Mouse (Mus musculus): Measurements from ENCODE around the gene Tstd1. TPM values are rescaled to one million over a fixed set of nuclear protein-coding genes. Genes with fewer than 3 reads are reported as not detected.

Tstd1 gene
- polyA plus RNA-seq, 1 experiment from 2014 or later, result 9.4 TPM

GRCm38 (mm10) chr1:171419905-171420304, 1.2 kb downstream of the Tstd1 start:
- no peaks in the 10 kb centered on the region for H3K27me3 ChIP-seq
- peaks cover 58% of the 10 kb centered on the region for H3K36me3 ChIP-seq
- no peak overlapping the region for H3K4me3 ChIP-seq
- peak overlapping the region; percentile 36 for H3K27ac ChIP-seq
- 77% methylated on average over 5 of the region's 5 CpGs for WGBS
- no peak overlapping the region for H3K4me2 ChIP-seq (replicated peaks)
- ATAC-seq (ENCODE audit: low FRiP score), result peak; percentile 44
- no peak overlapping the region for H3K9ac ChIP-seq
- no peaks in the 10 kb centered on the region for H3K9me3 ChIP-seq (replicated peaks)
- peaks cover 7% of the 10 kb centered on the region for H3K4me1 ChIP-seq

- H3K4me3 ChIP-seq, result no peak overlapping the region
- ATAC-seq (ENCODE audit: low FRiP score), result no peak
- peaks cover 7% of the 10 kb centered on the region for H3K4me1 ChIP-seq
- peaks cover 33% of the 10 kb centered on the region for H3K36me3 ChIP-seq
- WGBS, result 89% methylated on average over 8 of the region's 8 CpGs
- no peak overlapping the region for H3K4me2 ChIP-seq (replicated peaks)
- H3K9ac ChIP-seq, result no peak overlapping the region
- H3K9me3 ChIP-seq (replicated peaks), result no peaks in the 10 kb centered on the region
- H3K27me3 ChIP-seq, result no peaks in the 10 kb centered on the region
- no peak overlapping the region for H3K27ac ChIP-seq
Observed at GRCm38 (mm10) chr1:171422504-171423095, 3.9 kb downstream of the Tstd1 start.

GRCm38 (mm10) chr1:171424638-171425037, 6.0 kb downstream of the Tstd1 start:
- no peaks in the 10 kb centered on the region for H3K27me3 ChIP-seq
- H3K9me3 ChIP-seq (replicated peaks), result no peaks in the 10 kb centered on the region
- no peak overlapping the region for H3K9ac ChIP-seq
- no peak overlapping the region for H3K27ac ChIP-seq
- 80% methylated on average over 5 of the region's 5 CpGs for WGBS
- peaks cover 14% of the 10 kb centered on the region for H3K36me3 ChIP-seq
- no peak overlapping the region for H3K4me2 ChIP-seq (replicated peaks)
- ATAC-seq (ENCODE audit: low FRiP score), result no peak
- H3K4me1 ChIP-seq, result no peaks in the 10 kb centered on the region
- H3K4me3 ChIP-seq, result no peak overlapping the region

GRCm38 (mm10) chr1:171425126-171425525, 6.5 kb downstream of the Tstd1 start:
- H3K4me1 ChIP-seq, result no peaks in the 10 kb centered on the region
- peaks cover 9% of the 10 kb centered on the region for H3K36me3 ChIP-seq
- H3K4me2 ChIP-seq (replicated peaks), result no peak overlapping the region
- H3K4me3 ChIP-seq, result no peak overlapping the region
- H3K9ac ChIP-seq, result no peak overlapping the region
- no peaks in the 10 kb centered on the region for H3K27me3 ChIP-seq
- H3K27ac ChIP-seq, result no peak overlapping the region
- no peaks in the 10 kb centered on the region for H3K9me3 ChIP-seq (replicated peaks)
- no peak for ATAC-seq (ENCODE audit: low FRiP score)
- 92% methylated on average over 4 of the region's 4 CpGs for WGBS

GRCm38 (mm10) chr1:171432158-171432557, 13.5 kb downstream of the Tstd1 start:
- Histone ChIP-seq H3K9ac (no peak overlapping the region), H3K4me3 (no peak overlapping the region), H3K27ac (no peak overlapping the region), H3K27me3 (peaks cover 11% of the 10 kb centered on the region), H3K36me3 (no peaks in the 10 kb centered on the region), H3K9me3 (replicated peaks) (no peaks in the 10 kb centered on the region), H3K4me2 (replicated peaks) (no peak overlapping the region), H3K4me1 (peaks cover 1% of the 10 kb centered on the region; the same call in 1 of the 2 replicates)
- ATAC-seq (ENCODE audit: low FRiP score), result no peak
- 86% methylated on average over 5 of the region's 5 CpGs for WGBS

- no peaks in the 10 kb centered on the region for H3K9me3 ChIP-seq (replicated peaks)
- H3K4me2 ChIP-seq (replicated peaks), result no peak overlapping the region
- no peak overlapping the region for H3K27ac ChIP-seq
- WGBS, result 59% methylated on average over 7 of the region's 7 CpGs
- peaks cover 41% of the 10 kb centered on the region for H3K27me3 ChIP-seq
- no peaks in the 10 kb centered on the region for H3K36me3 ChIP-seq
- H3K4me1 ChIP-seq, result peaks cover 5% of the 10 kb centered on the region
- H3K4me3 ChIP-seq, result no peak overlapping the region
- H3K9ac ChIP-seq, result no peak overlapping the region
- no peak for ATAC-seq (ENCODE audit: low FRiP score)
Observed at GRCm38 (mm10) chr1:171435288-171435814, 16.7 kb downstream of the Tstd1 start.

GRCm38 (mm10) chr1:171435974-171436373, 17.3 kb downstream of the Tstd1 start:
- H3K4me3 ChIP-seq, result no peak overlapping the region
- H3K27ac ChIP-seq, result no peak overlapping the region
- WGBS, result 77% methylated on average over 1 of the region's 1 CpGs
- no peak overlapping the region for H3K4me2 ChIP-seq (replicated peaks)
- no peak overlapping the region for H3K9ac ChIP-seq
- H3K27me3 ChIP-seq, result peaks cover 41% of the 10 kb centered on the region
- no peak for ATAC-seq (ENCODE audit: low FRiP score)
- H3K4me1 ChIP-seq, result peaks cover 5% of the 10 kb centered on the region
- no peaks in the 10 kb centered on the region for H3K9me3 ChIP-seq (replicated peaks)
- H3K36me3 ChIP-seq, result no peaks in the 10 kb centered on the region

- Histone ChIP-seq H3K36me3 (no peaks in the 10 kb centered on the region), H3K4me2 (replicated peaks) (peak within 1 kb of the TSS; percentile 50), H3K9ac (no peak within 1 kb of the TSS), H3K9me3 (replicated peaks) (no peaks in the 10 kb centered on the region), H3K27ac (no peak within 1 kb of the TSS), H3K4me3 (peak within 1 kb of the TSS; percentile 38), H3K4me1 (peaks cover 5% of the 10 kb centered on the region), H3K27me3 (peaks cover 41% of the 10 kb centered on the region)
- WGBS, result 1% methylated on average over 46 of the region's 46 CpGs
- peak; percentile 51 for ATAC-seq (ENCODE audit: low FRiP score)
Observed at GRCm38 (mm10) chr1:171437264-171438013, 18.8 kb downstream of the Tstd1 start, which contains the start of gene F11r. TSS of gene F11r (plus strand) at chr1:171437535.

- Histone ChIP-seq H3K27ac (no peak overlapping the region), H3K9ac (no peak overlapping the region), H3K4me1 (peaks cover 5% of the 10 kb centered on the region), H3K4me2 (replicated peaks) (peak overlapping the region; percentile 50), H3K27me3 (peaks cover 41% of the 10 kb centered on the region), H3K4me3 (peak overlapping the region; percentile 38), H3K36me3 (no peaks in the 10 kb centered on the region), H3K9me3 (replicated peaks) (no peaks in the 10 kb centered on the region)
- 0 out of 2 replicates have a peak, but pooled peaks have one; percentile 9 for ATAC-seq (ENCODE audit: low FRiP score)
- 7% methylated on average over 18 of the region's 18 CpGs for WGBS
Observed at GRCm38 (mm10) chr1:171438014-171438670, 19.5 kb downstream of the Tstd1 start.

GRCm38 (mm10) chr1:171439072-171439471, 20.4 kb downstream of the Tstd1 start:
- H3K9me3 ChIP-seq (replicated peaks), result peaks cover 6% of the 10 kb centered on the region
- 53% methylated on average over 8 of the region's 8 CpGs for WGBS
- H3K27ac ChIP-seq, result no peak overlapping the region
- H3K36me3 ChIP-seq, result no peaks in the 10 kb centered on the region
- no peak overlapping the region for H3K9ac ChIP-seq
- H3K4me2 ChIP-seq (replicated peaks), result peak overlapping the region; percentile 50; the same call in 1 of the 2 replicates
- peaks cover 41% of the 10 kb centered on the region for H3K27me3 ChIP-seq
- H3K4me1 ChIP-seq, result peaks cover 5% of the 10 kb centered on the region
- ATAC-seq (ENCODE audit: low FRiP score), result no peak
- H3K4me3 ChIP-seq, result 0 out of 2 replicates have a peak overlapping the region, but pooled peaks have one; percentile 38

- peaks cover 5% of the 10 kb centered on the region for H3K4me1 ChIP-seq
- ATAC-seq (ENCODE audit: low FRiP score), result no peak
- no peaks in the 10 kb centered on the region for H3K36me3 ChIP-seq
- H3K27ac ChIP-seq, result no peak overlapping the region
- H3K27me3 ChIP-seq, result peaks cover 41% of the 10 kb centered on the region
- no peak overlapping the region for H3K4me2 ChIP-seq (replicated peaks)
- no peak overlapping the region for H3K9ac ChIP-seq
- H3K9me3 ChIP-seq (replicated peaks), result peaks cover 9% of the 10 kb centered on the region
- WGBS, result 55% methylated on average over 9 of the region's 9 CpGs
- no peak overlapping the region for H3K4me3 ChIP-seq
Observed at GRCm38 (mm10) chr1:171440025-171440725, 21.5 kb downstream of the Tstd1 start.

Measured in hindbrain, embryonic 12.5 days (tissue).